Mouse (Mus musculus) spleen, adult 2 months (tissue): ENCODE data around the gene Drd5. TPM values are rescaled to one million over a fixed set of nuclear protein-coding genes. Genes with fewer than 3 reads are reported as not detected.

ENCODE experiments used
- DNase-seq, 2 experiments: peaks; one replicate each; pipeline versions ENCODE4 v3.0.0 to v3.0.0-alpha.2; 2012 to 2021; ENCODE audit warnings: low spot score in 2 of 2, low read depth in 1 of 2
- H3K27ac ChIP-seq: fragments of 200-500 bp; 2 replicates; pipeline ENCODE4 v1.5.1; 2012; ENCODE audit warnings: low read length, inconsistent platforms; ENCODE audit not compliant: insufficient read depth
- H3K27me3 ChIP-seq: fragments of 200-500 bp; 2 replicates; pipeline ENCODE4 v1.6.1; 2012; ENCODE audit warnings: mild to moderate bottlenecking, moderate library complexity, low read length, inconsistent platforms; ENCODE audit not compliant: control insufficient read depth, insufficient read depth
- H3K36me3 ChIP-seq: fragments of 200-500 bp; 2 replicates; pipeline ENCODE4 v1.6.1; 2012; ENCODE audit warnings: mild to moderate bottlenecking, low read length, inconsistent platforms; ENCODE audit not compliant: control insufficient read depth, insufficient read depth
- H3K4me1 ChIP-seq: fragments of 200-500 bp; 2 replicates; pipeline ENCODE4 v1.6.1; 2011; ENCODE audit warnings: inconsistent platforms; ENCODE audit not compliant: control insufficient read depth, insufficient read depth, insufficient read length
- H3K4me3 ChIP-seq: fragments of 200-500 bp; 2 replicates; pipeline ENCODE4 v1.5.1; 2011; ENCODE audit warnings: mild to moderate bottlenecking, inconsistent platforms; ENCODE audit not compliant: insufficient read depth, insufficient read length; ENCODE audit errors: extremely low read depth
- CTCF ChIP-seq: fragments of 200-500 bp; IDR thresholded peaks from 2 replicates; pipeline ENCODE4 v1.5.1; 2011; ENCODE audit warnings: mild to moderate bottlenecking, inconsistent platforms; ENCODE audit not compliant: insufficient read depth, insufficient read length, insufficient replicate concordance; ENCODE audit errors: extremely low read depth
- POLR2A ChIP-seq: fragments of 200-500 bp; IDR thresholded peaks from 2 replicates; pipeline ENCODE4 v1.6.1; 2011; ENCODE audit warnings: low read depth, low read length, inconsistent platforms
- WGBS: fragments of 180-500 bp; shearing (Covaris S2); methylation state at CpG from one replicate; pipeline ENCODE4 v1.1.7; 2018; 5-methylcytosine and 5-hydroxymethylcytosine counted together
- polyA plus RNA-seq: library from polyadenylated mRNA; depleted of rRNA; stranded (reverse); fragments of >200 nt; gene quantifications from 2 replicates; pipeline ENCODE4 v1.2.3, GENCODE M21; 2012

Gene Drd5
- polyA plus RNA-seq, 1 experiment = 0.98 TPM

DNA sequence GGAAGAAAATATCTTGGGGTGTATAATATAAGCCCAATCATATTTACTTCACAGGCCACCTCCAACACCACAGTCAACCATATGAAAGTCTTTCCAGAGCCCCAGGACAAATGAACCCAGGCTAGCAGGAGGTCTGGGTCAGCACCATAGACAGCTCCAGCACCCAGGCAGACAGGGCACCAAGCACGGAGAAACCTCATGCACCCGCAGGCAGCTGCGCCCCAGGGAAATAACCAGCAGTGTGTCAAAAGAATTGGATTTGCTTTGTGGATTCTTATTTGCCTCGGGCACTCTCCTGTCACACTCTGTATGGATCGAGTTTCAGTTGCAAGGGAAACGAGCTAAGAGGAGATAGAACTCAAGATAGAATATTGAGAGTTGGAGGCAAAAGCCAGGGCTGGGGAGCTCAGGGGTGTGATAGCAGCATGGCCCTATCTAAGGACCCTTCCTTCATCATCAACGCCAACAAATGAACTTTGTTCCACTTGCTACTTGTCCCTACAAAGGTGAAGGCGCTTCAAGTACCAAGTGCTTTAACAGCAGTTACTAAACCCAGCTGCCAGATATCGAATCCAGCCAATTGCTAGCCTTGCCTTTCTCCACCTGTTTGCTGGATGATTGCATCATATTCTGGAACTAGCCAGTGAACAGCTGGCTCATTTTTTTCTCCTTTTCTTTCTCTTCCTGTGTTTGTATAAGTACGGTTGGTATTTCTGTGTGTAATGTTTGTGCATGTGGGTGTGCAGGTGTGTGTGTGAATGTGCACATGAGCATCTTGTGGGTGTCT, 27.7 kb downstream of the Drd5 start:
- no peak for TF ChIP-seq POLR2A
- TF ChIP-seq CTCF = no peak
- no peak overlapping the region for H3K27ac ChIP-seq
- 38% methylated on average over 10 of the region's 10 CpGs for WGBS
- H3K27me3 ChIP-seq = no peaks in the 10 kb centered on the region
- no peaks in the 10 kb centered on the region for H3K36me3 ChIP-seq
- no peak overlapping the region for H3K4me3 ChIP-seq
- H3K4me1 ChIP-seq = no peaks in the 10 kb centered on the region
- no peak for DNase-seq

DNA sequence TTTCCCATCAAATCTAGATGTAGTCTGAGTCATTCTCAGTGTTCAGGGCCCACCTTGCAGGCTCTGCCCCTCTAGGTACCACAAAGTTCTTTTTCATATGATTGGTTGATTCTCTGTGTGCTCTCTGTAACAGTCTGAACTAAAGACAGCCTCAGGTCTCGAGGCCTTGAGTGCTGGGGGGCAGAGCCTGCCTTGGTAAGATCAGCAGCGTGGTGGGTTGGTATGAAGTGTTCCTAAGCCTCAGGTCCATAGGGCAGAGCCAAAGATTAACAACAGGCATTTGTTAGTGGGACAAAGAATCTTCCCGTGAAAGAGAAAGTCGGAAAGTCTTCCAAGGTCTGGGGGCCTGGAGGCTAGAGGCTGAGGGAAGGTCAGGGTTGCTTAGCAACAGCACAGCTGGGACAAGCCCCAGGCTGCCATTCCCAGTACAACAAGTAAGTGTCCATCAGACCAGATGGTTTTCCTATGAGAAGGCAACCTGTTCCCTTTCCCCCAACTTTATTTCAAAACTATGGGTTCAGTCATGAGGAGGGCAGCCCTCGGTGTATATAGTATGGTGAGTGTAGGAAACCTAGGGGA, 31.3 kb downstream of the Drd5 start:
- Histone ChIP-seq H3K27me3 (no peaks in the 10 kb centered on the region), H3K36me3 (no peaks in the 10 kb centered on the region), H3K4me3 (no peak overlapping the region), H3K4me1 (no peaks in the 10 kb centered on the region), H3K27ac (no peak overlapping the region)
- WGBS = 86% methylated on average over 5 of the region's 5 CpGs
- TF ChIP-seq POLR2A (no peak), CTCF (no peak)
- DNase-seq = no peak

DNA sequence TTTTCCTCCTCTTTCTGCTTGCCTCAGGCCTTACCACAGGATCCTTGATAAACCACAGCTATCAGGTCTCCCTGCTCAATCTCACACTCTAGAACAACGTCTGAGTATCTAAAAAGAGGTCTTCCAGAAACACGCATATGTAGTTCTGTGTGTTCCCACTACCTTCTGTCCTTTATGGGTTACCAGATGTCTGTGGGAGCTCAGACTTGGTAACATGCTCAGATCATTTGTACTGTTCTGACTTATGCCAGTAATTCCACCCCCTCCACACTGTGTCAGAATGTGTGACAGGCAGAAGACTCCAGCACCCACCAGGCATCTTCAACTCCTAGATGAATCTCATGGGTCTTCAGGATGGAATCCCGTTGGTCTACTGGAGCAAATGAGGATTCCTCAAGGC, 37.8 kb downstream of the Drd5 start:
- H3K27me3 ChIP-seq = no peaks in the 10 kb centered on the region
- TF ChIP-seq POLR2A (no peak), CTCF (no peak)
- DNase-seq = no peak
- no peaks in the 10 kb centered on the region for H3K36me3 ChIP-seq
- H3K27ac ChIP-seq = no peak overlapping the region
- H3K4me1 ChIP-seq = no peaks in the 10 kb centered on the region
- no peak overlapping the region for H3K4me3 ChIP-seq
- 86% methylated on average over 3 of the region's 3 CpGs for WGBS

DNA sequence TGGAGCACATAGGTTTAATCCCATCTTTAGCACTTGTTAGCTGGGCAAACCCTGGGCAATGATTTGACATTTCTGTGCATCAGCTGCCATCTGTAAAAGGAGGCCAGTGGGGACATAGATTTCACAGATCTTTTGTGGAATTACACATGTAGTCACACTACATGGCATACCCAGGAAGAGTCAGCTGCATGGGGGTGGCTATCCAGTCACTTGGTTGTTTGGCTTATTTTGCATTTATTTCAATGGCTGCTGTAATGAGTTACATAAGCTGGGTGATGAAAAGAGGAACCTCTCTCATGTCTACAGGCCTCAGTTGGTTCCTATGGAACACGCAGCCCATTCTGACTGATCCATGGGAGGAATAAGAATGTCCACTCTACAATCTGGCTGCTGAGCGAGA, 40.5 kb downstream of the Drd5 start:
- DNase-seq = no peak
- no peaks in the 10 kb centered on the region for H3K4me1 ChIP-seq
- 77% methylated on average over 2 of the region's 2 CpGs for WGBS

DNA sequence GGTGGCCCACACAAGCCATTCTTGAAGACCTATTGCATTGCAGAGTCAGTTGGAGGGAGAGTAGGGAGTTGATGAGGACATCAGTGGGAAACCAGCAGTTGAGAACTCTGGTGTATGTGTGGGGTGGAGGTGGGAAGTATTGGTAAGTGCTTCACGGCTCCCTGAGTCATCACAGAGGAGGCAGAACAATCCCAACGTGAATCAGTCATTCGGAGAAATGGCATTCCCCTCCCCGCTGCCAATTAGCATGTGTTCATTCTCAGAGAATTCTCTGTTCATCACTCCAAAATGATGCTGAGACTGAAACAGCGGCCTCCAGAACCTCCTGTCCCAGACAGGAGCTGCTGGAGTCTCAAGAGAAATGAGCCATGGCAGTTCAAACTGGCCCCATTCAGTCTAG, 45.2 kb downstream of the Drd5 start:
- H3K27ac ChIP-seq = no peak overlapping the region

More for the DNA sequence above, 40.5 kb downstream of the Drd5 start:
- no peak overlapping the region for H3K27ac ChIP-seq
- H3K36me3 ChIP-seq = no peaks in the 10 kb centered on the region
- H3K4me3 ChIP-seq = no peak overlapping the region
- no peaks in the 10 kb centered on the region for H3K27me3 ChIP-seq
- no peak for TF ChIP-seq CTCF
- TF ChIP-seq POLR2A = no peak

DNA sequence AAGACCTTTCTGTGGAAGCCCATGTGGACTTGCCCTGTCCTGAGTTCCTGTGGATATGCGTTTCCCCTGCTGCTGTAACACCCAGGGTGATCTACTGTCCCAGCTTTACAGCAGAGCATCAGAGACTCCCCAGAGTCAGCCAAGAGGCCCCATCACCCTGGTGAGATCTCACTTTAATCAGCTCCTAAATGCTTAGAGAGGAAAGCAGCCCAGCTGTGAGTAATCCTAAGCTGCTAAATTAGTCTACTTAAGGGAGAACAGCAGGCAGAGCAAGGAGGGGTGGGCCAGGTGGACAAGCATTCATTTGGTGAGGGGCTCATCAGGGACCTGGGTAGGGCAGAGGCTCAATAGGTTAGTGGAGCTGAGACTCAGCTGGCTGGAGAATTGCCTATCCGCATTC, 46.4 kb downstream of the Drd5 start:
- Histone ChIP-seq H3K4me3 (no peak overlapping the region), H3K27me3 (no peaks in the 10 kb centered on the region), H3K27ac (no peak overlapping the region), H3K36me3 (no peaks in the 10 kb centered on the region), H3K4me1 (no peaks in the 10 kb centered on the region)
- WGBS = 92% methylated on average over 2 of the region's 2 CpGs
- TF ChIP-seq POLR2A = no peak
- TF ChIP-seq CTCF = no peak
- no peak for DNase-seq

More for the DNA sequence above, 45.2 kb downstream of the Drd5 start:
- 93% methylated on average over 5 of the region's 5 CpGs for WGBS
- Histone ChIP-seq H3K27me3 (no peaks in the 10 kb centered on the region), H3K4me1 (no peaks in the 10 kb centered on the region), H3K36me3 (no peaks in the 10 kb centered on the region), H3K4me3 (no peak overlapping the region)
- TF ChIP-seq POLR2A = no peak
- no peak for TF ChIP-seq CTCF
- no peak for DNase-seq
